Mouse (Mus musculus) cerebellum, postnatal 25 days (tissue): ENCODE measurements at regions not wholly inside any gene's neighbourhood (a gene's known extent, or its start where the extent isn't known, plus 50 kb on each side); places are given as distances from the start of the nearest gene placed in this dataset.

Experiments used
- DNase-seq, 2 experiments: peaks; one replicate each; pipeline ENCODE4 v3.0.0; 2021; ENCODE audit warnings: mixed read lengths in 2 of 2

GRCm38 (mm10) chr3:31375678-31376077 lies 65.5 kb upstream of the Slc7a14 start:
- no peak for DNase-seq

GRCm38 (mm10) chr3:31374061-31374460 lies 63.9 kb upstream of the Slc7a14 start:
- DNase-seq, result no peak

- DNase-seq, result no peak
Measured at GRCm38 (mm10) chr3:31368259-31368658, 58.1 kb upstream of the Slc7a14 start.
